Mouse (Mus musculus) embryonic facial prominence, embryonic 15.5 days (tissue): ENCODE results near the gene Csrp1. TPM values are rescaled to one million over a fixed set of nuclear protein-coding genes. Genes with fewer than 3 reads are reported as not detected.

Experiments used
- ATAC-seq: fragments of 200-750 bp; cut with Nextera tagmentation; 2 replicates; pipeline ENCODE4 v1.8.0; 2017; ENCODE audit warnings: low read depth, moderate TSS enrichment; ENCODE audit not compliant: insufficient number of reproducible peaks, low FRiP score, low TSS enrichment
- H3K27ac ChIP-seq: fragments of 300-500 bp; sonication (generic); replicated peaks from 2 replicates; pipeline ENCODE4 v1.5.1; 2015; ENCODE audit warnings: mild to moderate bottlenecking, inconsistent platforms
- H3K27me3 ChIP-seq: fragments of 300-500 bp; sonication (generic); 2 replicates; pipeline ENCODE4 v1.6.1; 2015; ENCODE audit warnings: inconsistent platforms
- H3K36me3 ChIP-seq: fragments of 300-500 bp; sonication (generic); 2 replicates; pipeline ENCODE4 v1.6.1; 2015; ENCODE audit warnings: mild to moderate bottlenecking, inconsistent platforms
- H3K4me1 ChIP-seq: fragments of 300-500 bp; sonication (generic); 2 replicates; pipeline ENCODE4 v1.6.1; 2015; ENCODE audit warnings: inconsistent platforms
- H3K4me2 ChIP-seq: fragments of 300-500 bp; sonication (generic); replicated peaks from 2 replicates; pipeline ENCODE4 v1.6.1; 2015; ENCODE audit warnings: mild to moderate bottlenecking, inconsistent platforms
- H3K4me3 ChIP-seq: fragments of 300-500 bp; sonication (generic); replicated peaks from 2 replicates; pipeline ENCODE4 v1.5.1; 2015; ENCODE audit warnings: mild to moderate bottlenecking, inconsistent platforms
- H3K9ac ChIP-seq: fragments of 300-500 bp; sonication (generic); 2 replicates; pipeline ENCODE4 v1.6.1; 2015; ENCODE audit warnings: inconsistent platforms
- H3K9me3 ChIP-seq: fragments of 300-500 bp; sonication (generic); replicated peaks from 2 replicates; pipeline ENCODE4 v1.6.1; 2016; ENCODE audit warnings: inconsistent platforms
- WGBS: fragments of 180-500 bp; shearing (Covaris S2); methylation state at CpG from one replicate; pipeline ENCODE4 v1.1.7; 2015; 5-methylcytosine and 5-hydroxymethylcytosine counted together
- polyA plus RNA-seq: library from polyadenylated mRNA; unstranded; fragments of >200 nt; fragmentation: Nextera tagmentation; extraction: Ambion mirVana; gene quantifications from 2 replicates; pipeline ENCODE4 v1.2.1, GENCODE M21; 2015

Gene Csrp1
- polyA plus RNA-seq, 1 experiment from 2014 or later = 118 TPM

- ATAC-seq = peak; percentile 67
- Histone ChIP-seq H3K4me1 (peaks cover 30% of the 10 kb centered on the region), H3K27ac (peak overlapping the region; percentile 80), H3K4me3 (no peak overlapping the region; the same call in 1 of the 2 replicates), H3K9ac (no peak overlapping the region), H3K27me3 (0 out of 2 replicates have a peak, but pooled peaks cover 3% of the 10 kb centered on the region), H3K9me3 (no peaks in the 10 kb centered on the region), H3K36me3 (no peaks in the 10 kb centered on the region), H3K4me2 (peak overlapping the region; percentile 54)
- 6% methylated on average over 11 of the region's 11 CpGs for WGBS
Observed at GRCm38 (mm10) chr1:135698451-135698921, 21.4 kb upstream of the Csrp1 start.

DNA sequence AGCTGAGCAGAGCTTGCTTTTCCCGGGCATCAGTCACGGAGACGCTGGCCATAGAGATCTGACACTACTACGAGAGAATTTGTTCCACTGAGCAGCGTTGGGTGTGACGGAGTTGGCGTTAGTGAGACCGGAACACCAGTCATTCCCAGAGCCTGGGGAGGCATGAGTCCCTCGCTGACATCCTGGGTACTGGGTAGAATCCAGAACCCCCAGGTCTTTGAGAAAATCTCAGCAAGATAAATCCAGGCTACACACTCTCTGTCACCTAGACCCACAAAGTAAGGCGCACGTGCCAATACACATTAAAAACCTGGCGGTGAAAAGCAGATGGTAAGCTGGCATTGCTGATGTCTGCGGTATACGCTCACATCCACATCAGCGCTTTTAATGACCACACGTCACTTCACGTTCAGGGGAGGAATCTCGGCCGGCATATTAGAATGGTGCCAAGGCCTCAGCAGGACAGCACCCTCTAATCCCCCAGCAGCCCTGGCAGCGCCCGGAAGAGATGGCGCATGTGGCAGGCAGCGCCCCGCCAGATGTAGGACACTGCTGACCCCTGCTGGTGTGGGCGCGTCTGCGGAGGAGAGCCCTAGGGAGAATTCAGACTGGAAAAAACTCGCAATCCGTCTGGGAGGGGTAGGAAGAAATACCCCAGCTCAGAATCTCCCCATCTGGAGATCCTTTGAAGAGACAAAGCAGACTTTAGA is 20.7 kb upstream of the Csrp1 start:
- H3K36me3 ChIP-seq = no peaks in the 10 kb centered on the region
- H3K27ac ChIP-seq = peak overlapping the region; percentile 80
- H3K4me2 ChIP-seq = peak overlapping the region; percentile 54
- H3K4me1 ChIP-seq = peaks cover 30% of the 10 kb centered on the region
- peak overlapping the region; percentile 30 for H3K4me3 ChIP-seq
- H3K27me3 ChIP-seq = 0 out of 2 replicates have a peak, but pooled peaks cover 3% of the 10 kb centered on the region
- no peak overlapping the region for H3K9ac ChIP-seq
- H3K9me3 ChIP-seq = no peaks in the 10 kb centered on the region
- WGBS = under 1% methylated on average over 29 of the region's 29 CpGs
- peak; percentile 55; the same call in 1 of the 2 replicates for ATAC-seq

- H3K27me3 ChIP-seq = 0 out of 2 replicates have a peak, but pooled peaks cover 3% of the 10 kb centered on the region
- H3K4me3 ChIP-seq = no peak overlapping the region
- no peaks in the 10 kb centered on the region for H3K9me3 ChIP-seq
- H3K27ac ChIP-seq = no peak overlapping the region; the same call in 1 of the 2 replicates
- peaks cover 30% of the 10 kb centered on the region for H3K4me1 ChIP-seq
- ATAC-seq = no peak
- no peak overlapping the region for H3K9ac ChIP-seq
- 38% methylated on average over 2 of the region's 2 CpGs for WGBS
- H3K4me2 ChIP-seq = peak overlapping the region; percentile 54
- H3K36me3 ChIP-seq = no peaks in the 10 kb centered on the region
Observed at GRCm38 (mm10) chr1:135699892-135700291, 20.0 kb upstream of the Csrp1 start.

DNA sequence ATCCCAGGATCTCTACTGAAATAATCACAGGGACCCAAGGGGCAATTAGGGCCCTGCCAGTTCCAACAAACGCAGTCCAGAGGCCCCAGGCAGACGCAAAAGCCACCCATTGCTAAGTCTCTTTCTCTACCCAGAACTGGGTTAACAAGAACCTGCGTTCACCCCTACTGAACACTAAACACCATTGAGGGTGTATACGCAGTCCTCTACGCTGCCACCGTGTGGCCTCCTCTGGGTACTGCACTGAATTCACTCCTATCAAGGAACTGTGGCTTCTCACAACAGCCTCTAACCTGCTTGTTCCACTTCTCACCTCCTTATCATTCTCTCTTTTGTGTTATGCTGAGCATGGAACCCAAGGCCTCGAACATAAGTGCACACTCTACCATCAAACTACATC is 19.3 kb upstream of the Csrp1 start:
- no peak for ATAC-seq
- WGBS = under 1% methylated on average over 7 of the region's 7 CpGs
- no peaks in the 10 kb centered on the region for H3K9me3 ChIP-seq

DNA sequence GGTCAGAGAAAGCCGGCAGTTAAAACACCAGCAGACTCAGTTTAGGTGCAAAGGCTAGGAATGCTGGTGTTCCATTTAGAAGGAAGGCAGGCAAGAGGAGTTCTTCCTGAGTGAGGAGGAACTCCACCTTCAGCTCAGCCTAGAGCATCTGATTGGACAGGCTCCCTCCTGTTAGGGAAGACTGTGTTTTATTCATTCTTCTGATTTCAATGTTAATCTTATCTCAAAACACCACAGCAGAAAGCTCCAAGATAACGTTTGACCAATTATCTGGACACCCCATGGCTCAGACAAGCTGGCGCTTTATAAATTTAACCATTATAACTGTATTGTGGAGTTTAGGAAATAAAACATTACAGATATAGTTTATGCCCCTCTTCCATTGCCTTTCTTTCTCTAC is 18.5 kb upstream of the Csrp1 start:
- Histone ChIP-seq H3K36me3 (no peaks in the 10 kb centered on the region), H3K9me3 (no peaks in the 10 kb centered on the region), H3K4me1 (peaks cover 30% of the 10 kb centered on the region), H3K27ac (no peak overlapping the region), H3K9ac (no peak overlapping the region), H3K27me3 (0 out of 2 replicates have a peak, but pooled peaks cover 3% of the 10 kb centered on the region), H3K4me3 (no peak overlapping the region), H3K4me2 (no peak overlapping the region)
- WGBS = 50% methylated on average over 3 of the region's 3 CpGs
- no peak for ATAC-seq

More for the DNA sequence above, 19.3 kb upstream of the Csrp1 start:
- Histone ChIP-seq H3K4me1 (peaks cover 30% of the 10 kb centered on the region), H3K27me3 (0 out of 2 replicates have a peak, but pooled peaks cover 3% of the 10 kb centered on the region), H3K9ac (no peak overlapping the region), H3K4me2 (no peak overlapping the region), H3K36me3 (no peaks in the 10 kb centered on the region), H3K27ac (no peak overlapping the region), H3K4me3 (no peak overlapping the region)

DNA sequence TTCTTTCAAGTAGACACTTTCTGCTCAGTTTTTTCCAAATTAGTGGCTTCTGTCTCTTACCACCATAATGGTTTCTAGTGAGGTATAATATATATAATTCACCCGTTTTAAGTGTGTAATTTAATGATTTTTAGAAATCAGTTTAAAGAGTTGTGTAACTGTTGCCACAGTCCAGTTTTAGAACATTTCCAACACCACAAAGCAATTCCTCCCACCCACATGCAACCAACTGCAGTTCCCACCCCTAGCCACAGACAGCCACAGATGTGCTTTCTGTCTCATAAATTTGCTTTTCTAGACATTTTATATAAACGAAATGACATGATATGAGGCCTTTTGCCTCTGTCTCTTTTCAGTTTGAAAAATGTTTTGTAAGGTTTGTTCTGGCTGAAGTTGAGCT is 17.1 kb upstream of the Csrp1 start:
- no peak for ATAC-seq
- H3K27me3 ChIP-seq = 0 out of 2 replicates have a peak, but pooled peaks cover 3% of the 10 kb centered on the region

DNA sequence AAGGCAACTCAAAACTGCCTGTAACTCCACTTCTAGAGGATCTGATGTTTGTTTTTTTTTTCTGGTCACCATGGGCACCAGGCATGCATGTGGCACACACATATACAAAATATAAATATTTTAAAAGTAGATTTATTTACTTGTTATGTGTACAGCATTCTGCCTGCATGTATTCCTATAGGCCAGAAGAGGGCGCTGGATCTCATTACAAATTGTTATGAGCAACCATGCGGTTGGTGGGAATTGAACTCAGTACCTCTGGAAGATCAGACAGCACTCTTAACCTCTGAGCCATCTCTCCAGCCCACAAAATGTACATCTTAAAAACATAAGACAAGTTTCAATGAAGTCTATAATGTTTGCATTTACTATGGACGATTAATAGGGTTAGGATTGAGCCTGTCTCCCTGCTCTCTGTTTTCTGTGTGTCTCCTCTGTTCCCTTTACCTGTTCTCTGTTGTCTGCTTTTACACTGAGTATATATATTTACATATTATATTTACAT is 15.5 kb upstream of the Csrp1 start:
- H3K9ac ChIP-seq = no peak overlapping the region
- no peak overlapping the region for H3K4me2 ChIP-seq
- H3K4me3 ChIP-seq = no peak overlapping the region
- no peaks in the 10 kb centered on the region for H3K9me3 ChIP-seq
- 57% methylated on average over 3 of the region's 3 CpGs for WGBS
- H3K36me3 ChIP-seq = no peaks in the 10 kb centered on the region
- no peak for ATAC-seq
- peaks cover 11% of the 10 kb centered on the region for H3K4me1 ChIP-seq
- H3K27me3 ChIP-seq = 0 out of 2 replicates have a peak, but pooled peaks cover 3% of the 10 kb centered on the region
- H3K27ac ChIP-seq = no peak overlapping the region

More for the DNA sequence above, 17.1 kb upstream of the Csrp1 start:
- 61% methylated on average over 2 of the region's 2 CpGs for WGBS
- no peaks in the 10 kb centered on the region for H3K36me3 ChIP-seq
- peaks cover 26% of the 10 kb centered on the region for H3K4me1 ChIP-seq
- no peak overlapping the region for H3K4me2 ChIP-seq
- H3K9me3 ChIP-seq = no peaks in the 10 kb centered on the region
- no peak overlapping the region for H3K27ac ChIP-seq
- no peak overlapping the region for H3K4me3 ChIP-seq
- H3K9ac ChIP-seq = no peak overlapping the region

- no peaks in the 10 kb centered on the region for H3K9me3 ChIP-seq
- no peak overlapping the region for H3K27ac ChIP-seq
- H3K4me1 ChIP-seq = no peaks in the 10 kb centered on the region
- no peaks in the 10 kb centered on the region for H3K36me3 ChIP-seq
- H3K4me3 ChIP-seq = no peak overlapping the region
- H3K9ac ChIP-seq = no peak overlapping the region
- 51% methylated on average over 4 of the region's 4 CpGs for WGBS
- no peak for ATAC-seq
- no peak overlapping the region for H3K4me2 ChIP-seq
- H3K27me3 ChIP-seq = no peaks in the 10 kb centered on the region
Observed at GRCm38 (mm10) chr1:135708369-135708768, 11.5 kb upstream of the Csrp1 start.

DNA sequence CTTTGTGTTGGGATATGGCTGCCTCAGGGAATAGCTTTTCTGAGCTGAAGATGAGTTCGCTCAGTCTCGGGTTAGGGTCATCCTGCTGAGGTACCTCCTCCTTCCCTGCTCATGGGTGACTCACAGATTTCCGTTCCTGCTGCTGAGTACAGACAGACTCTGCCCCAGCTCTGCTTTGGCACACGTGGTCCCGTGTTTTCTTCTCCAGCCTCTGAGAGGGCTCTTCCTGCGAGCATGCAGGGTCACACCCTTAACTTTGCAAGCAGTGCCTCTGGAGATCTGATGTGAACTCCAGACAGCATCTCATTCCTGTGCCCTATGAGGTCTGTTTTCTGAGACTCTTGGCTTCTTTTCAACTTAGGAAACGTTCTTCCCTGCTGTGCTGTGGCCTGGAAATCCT is 8.7 kb upstream of the Csrp1 start:
- ATAC-seq = no peak
- WGBS = 37% methylated on average over 7 of the region's 7 CpGs

GRCm38 (mm10) chr1:135714028-135714815 is 5.6 kb upstream of the Csrp1 start:
- 72% methylated on average over 9 of the region's 9 CpGs for WGBS
- peak; percentile 21; the same call in 1 of the 2 replicates for ATAC-seq
- H3K4me2 ChIP-seq = no peak overlapping the region
- H3K9ac ChIP-seq = no peak overlapping the region
- H3K27me3 ChIP-seq = no peaks in the 10 kb centered on the region
- H3K9me3 ChIP-seq = no peaks in the 10 kb centered on the region
- no peaks in the 10 kb centered on the region for H3K36me3 ChIP-seq
- no peaks in the 10 kb centered on the region for H3K4me1 ChIP-seq
- no peak overlapping the region for H3K4me3 ChIP-seq
- no peak overlapping the region for H3K27ac ChIP-seq

More for the DNA sequence above, 8.7 kb upstream of the Csrp1 start:
- Histone ChIP-seq H3K4me1 (no peaks in the 10 kb centered on the region), H3K27me3 (no peaks in the 10 kb centered on the region), H3K4me3 (no peak overlapping the region), H3K4me2 (no peak overlapping the region), H3K9me3 (no peaks in the 10 kb centered on the region), H3K36me3 (no peaks in the 10 kb centered on the region), H3K9ac (no peak overlapping the region), H3K27ac (no peak overlapping the region)
